Mouse (Mus musculus) brain, embryonic 14.5 days (tissue): ENCODE results near the gene Naa40.

Source experiments
- CTCF ChIP-seq: fragments of 200-500 bp; IDR thresholded peaks from 2 replicates; pipeline ENCODE4 v1.5.1; 2012; ENCODE audit warnings: inconsistent platforms, mild to moderate bottlenecking, moderate library complexity, borderline replicate concordance; ENCODE audit not compliant: insufficient read depth, insufficient read length; ENCODE audit errors: extremely low read depth
- POLR2A ChIP-seq: fragments of 200-500 bp; IDR thresholded peaks from 2 replicates; pipeline ENCODE4 v1.6.1; 2012; ENCODE audit warnings: mild to moderate bottlenecking, inconsistent platforms, borderline replicate concordance; ENCODE audit not compliant: poor library complexity, insufficient read depth, insufficient read length, severe bottlenecking; ENCODE audit errors: extremely low read depth

GRCm38 (mm10) chr19:7264088-7264765 is 23.2 kb upstream of the Naa40 start:
- TF ChIP-seq POLR2A, result no peak
- TF ChIP-seq CTCF, result peak; percentile 92
